Mouse (Mus musculus) embryo, embryonic 10.5 days (tissue): Measurements from ENCODE around the gene Mrps10.
"Not testable (repeated sequence)": the region's sequence is repeated elsewhere in the genome, so short reads cannot be mapped to it uniquely, and the experiment has no call there.

ENCODE experiments used
- DNase-seq: peaks from one replicate; pipeline ENCODE4 v3.0.0-alpha.2; 2015; ENCODE audit warnings: low spot score

The Mrps10 gene

DNA sequence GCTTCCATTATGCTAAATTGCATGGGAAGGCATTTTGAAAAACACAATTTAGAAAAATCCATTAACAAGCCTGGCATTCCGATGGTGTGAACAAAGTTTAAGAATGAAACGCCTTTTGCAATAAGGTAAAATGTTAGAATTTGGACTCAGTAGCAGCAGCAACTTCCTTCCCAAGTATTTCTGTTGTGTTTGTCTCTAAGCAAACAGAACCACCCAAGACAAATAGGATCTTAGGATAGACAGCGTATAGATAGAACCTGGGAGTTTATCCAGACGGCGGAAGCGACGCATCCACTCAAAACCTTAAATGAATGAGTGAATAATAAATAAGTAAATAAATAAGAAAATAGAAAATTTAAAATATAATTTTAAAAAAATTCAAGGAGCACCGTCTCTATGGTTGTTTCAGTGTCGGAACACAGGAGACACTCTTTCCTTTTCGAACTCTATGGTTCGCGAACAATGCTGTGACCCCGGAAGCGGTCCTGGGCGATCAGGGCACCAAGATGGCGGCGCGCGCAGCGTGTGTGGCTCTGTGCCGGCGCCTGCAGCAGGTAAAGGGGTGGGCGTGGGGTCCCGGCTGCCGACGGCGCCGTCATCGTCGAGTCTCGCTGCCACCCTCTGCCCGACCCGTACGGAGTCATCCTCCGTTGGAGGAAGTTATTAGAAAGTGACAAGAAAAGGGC lies at the start of gene Mrps10:
TSS of gene Mrps10 (plus strand) at position 487 of the 686 bp plus-strand sequence.
- peak; percentile 97 for DNase-seq

DNA sequence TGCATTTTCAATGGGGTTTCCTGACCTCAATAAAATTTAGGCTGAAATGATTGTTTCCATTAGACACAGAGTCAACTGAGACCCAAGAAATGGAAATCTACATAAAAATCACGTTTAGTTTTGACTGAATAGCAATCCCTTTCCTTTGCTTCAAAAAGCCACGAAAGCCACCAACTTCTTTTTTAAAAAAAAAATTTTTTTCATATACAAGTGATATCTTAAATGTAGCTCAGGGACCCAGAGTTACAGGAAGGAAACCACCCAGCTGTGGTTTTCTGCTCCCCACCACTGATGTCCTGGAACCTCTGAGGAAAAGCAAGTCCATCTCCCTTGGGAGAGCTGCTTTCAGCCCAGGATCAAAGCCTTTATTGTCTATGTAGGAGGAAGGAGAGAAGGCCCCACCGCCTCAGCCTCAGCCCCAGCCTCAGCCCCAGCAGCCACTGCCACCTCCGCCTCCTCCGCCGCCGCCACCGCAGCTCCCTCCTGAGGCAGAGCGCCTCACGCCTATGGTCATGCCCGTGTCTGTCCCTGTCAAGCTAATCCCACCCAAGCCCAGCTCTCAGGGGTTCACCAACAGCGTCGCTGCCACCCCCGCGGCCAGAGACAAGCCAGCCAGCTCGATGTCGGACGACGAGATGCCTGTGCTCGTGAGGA lies 49.6 kb upstream of the Mrps10 start:
- no peak for DNase-seq

DNA sequence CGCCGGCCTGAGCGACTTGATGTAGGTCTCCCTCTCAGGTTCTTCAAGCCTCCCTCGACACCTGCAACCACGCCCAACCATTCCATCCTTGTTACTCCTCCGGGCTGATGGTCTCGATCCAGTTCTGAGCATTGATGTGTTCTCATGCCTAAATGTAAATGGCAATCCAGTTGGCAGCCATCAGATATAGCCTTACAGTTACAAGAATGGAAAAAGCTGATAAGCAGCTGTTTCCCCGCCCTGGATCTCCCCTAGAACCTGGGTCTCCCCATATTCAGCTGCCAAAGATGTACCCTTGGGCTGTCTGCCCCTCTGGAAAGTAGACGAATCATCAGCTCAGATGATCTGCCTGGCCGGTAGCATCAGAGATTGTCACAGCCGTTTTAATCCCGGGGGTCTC lies 48.9 kb upstream of the Mrps10 start:
- DNase-seq, result no peak

DNA sequence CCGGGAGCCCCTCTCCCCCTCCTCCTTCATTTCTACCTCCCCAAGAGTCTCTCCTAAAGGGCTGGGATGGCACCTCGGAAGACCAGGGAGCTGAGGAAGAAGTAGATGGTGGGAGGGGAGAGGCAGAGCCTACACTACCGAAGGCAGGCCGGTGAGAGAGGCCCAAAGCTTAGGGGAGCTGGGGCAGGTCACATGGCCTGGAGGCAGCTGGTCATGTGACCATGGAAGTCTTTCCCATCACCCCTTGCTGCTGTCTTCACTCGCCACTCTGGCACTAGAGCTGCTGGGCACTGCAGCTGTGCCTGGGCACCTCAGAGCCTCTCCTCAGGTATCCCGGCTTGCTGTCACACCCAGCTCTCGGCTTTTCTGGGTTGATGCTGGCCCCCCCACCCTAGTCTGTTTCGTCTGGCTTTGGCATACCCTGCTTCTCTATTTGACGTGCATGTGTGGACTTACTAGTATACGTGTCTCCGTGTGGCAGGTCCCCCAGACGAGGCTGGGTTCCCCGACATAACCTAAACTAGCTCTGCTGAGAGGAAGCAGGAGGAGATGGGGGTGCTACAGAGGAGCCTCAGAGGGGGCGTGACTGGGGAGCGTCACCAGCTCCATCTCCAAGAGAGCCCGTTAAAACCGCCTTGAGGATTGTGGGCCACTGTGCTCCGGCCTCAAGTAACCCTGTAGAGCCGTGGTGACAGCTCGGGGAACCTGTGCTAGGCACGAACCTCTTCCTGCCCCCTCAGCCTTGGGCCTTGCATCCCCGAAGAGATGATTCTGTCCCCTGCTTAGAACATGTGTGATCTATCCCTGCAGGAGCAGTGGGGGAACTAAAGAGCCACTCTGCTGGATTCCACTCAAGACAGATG lies 46.3 kb upstream of the Mrps10 start:
- DNase-seq, result no peak

DNA sequence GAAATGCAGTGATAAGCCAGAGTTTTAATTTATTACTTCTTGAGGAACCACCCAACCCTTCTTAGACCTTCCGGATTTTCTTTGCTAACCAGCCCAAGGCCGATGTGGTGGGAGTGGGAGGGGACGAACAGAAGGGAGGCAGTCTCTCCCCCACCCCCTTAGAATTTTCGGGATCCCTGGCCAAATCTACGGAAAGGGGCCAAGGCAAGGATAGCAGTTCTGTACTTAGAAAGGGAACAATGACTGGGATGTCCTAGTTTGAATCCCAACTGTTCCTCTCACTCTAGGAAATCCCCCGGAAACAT lies 45.7 kb upstream of the Mrps10 start:
- DNase-seq, result no peak

DNA sequence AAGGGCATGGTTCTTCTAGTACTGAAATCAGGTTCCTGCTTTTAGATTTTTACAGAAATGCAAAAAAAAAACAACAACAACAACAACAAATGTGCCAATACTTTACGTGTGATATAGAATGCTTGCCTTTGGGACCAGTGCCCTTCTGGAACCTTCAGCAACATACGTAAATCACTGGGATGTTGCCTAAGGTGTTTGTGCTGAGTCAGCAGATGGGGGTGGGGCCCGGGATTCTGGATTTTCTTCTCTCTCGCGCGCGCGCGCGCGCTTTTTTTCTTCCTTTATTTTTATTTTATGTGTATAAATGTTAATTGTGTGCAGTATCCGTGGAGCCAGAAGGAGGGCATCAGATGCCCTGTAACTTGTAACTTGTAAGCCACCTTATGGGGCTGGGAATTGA lies 41.1 kb upstream of the Mrps10 start:
- DNase-seq, result no peak

DNA sequence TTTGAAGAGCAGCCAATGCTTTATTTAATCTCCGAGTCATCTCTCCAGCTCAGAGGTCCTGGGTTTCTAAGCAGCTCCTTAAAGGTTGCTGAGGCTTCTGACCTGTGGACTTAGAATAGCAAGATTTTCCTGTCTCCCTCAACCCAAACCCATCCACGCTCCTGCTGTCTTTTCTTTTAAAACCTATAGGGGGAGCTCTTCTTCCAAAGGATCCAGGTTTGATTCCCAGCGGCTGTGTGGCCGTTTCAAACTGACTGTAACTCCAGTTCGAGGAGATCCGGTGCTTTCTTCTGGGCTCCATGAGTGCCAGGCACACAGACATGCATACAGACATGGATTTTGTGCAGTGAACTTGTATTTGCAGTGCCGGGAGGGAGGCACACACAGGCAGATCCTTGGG lies 40.7 kb upstream of the Mrps10 start:
- peak; percentile 44 for DNase-seq

DNA sequence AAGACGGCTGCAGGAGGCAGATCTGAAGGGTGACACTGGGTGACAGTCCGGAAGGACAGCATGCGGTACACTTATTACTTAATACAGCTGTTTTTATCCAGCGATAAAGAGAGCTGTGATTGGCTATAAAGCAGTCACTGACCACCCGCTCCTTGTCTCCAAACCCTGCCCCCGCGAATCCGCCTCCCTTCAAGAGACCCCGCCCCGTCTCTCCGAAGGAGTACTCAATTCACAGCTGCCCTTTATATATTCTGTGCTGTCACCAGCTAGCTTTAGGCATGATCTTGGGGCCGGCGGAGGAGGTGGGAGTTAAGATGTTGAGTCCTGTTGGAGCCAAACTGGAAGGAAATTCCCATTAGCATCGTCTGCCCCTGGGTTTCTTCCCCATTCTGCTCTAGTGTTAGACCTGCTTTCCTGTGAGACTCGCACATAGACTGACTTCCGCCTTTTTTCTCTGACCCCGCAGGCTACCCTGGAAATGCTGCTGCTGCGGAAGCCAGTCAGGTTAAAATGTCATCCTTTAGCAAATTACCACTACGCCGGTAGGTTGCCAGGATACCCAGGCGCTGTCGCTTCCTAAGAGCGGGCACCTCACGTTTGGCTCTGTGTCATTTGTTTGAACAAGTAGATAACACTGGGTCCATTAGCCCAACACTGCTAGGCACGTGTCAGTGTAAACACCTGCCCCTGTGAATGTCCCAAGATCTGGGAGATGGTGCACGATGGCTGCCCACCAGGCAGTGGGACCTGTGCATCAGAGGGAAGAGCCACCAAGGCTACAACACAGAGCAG lies 39.9 kb upstream of the Mrps10 start:
- no peak for DNase-seq

DNA sequence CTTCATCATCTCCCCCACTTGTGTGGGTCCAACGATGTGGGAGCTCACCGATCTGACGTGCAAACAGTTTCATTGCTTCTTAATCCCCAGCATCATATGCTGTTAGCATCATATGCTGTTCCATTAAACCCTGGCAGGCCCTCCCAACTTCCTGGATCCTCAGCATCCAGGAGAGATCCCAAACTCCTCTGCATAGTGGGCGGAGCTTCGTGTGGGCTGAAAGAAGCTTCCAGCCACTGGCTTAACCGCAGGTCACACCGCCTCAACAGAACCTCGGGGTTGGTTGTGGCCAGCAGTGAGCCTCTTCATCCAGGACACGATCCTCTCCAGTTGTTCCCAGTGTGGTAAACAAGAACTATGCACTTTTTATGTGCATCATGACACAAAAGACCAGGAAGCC lies 38.1 kb upstream of the Mrps10 start:
- no peak for DNase-seq

DNA sequence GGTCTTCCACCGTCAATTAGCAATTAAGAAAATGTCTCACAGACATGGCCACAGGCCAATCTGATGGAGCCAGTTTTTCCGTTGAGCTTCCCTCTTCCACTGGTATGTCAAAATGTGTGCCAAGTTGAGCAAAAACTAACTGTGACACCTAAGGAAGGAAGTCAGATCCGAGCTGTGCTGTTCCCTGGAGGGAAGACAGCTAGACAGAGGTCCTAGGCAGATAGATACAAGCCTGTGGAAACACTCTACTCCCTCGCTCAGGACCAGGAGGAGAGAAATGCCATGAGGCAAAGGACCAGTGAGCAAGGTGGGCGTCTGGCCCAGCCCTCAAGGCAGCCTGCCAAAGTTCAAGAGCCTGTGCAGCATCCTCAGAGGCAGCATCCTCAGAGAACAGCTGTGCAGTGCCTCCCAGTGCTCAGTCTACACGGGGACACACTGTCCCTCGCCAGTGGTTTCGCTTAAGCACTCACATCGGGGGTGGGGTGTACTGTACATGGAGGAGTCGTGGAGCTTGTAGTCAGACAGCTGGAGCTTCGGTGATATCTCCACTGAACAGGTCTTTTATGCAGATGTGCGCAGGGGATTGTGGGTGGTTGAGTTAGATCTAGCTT lies 36.6 kb upstream of the Mrps10 start:
- no peak for DNase-seq

DNA sequence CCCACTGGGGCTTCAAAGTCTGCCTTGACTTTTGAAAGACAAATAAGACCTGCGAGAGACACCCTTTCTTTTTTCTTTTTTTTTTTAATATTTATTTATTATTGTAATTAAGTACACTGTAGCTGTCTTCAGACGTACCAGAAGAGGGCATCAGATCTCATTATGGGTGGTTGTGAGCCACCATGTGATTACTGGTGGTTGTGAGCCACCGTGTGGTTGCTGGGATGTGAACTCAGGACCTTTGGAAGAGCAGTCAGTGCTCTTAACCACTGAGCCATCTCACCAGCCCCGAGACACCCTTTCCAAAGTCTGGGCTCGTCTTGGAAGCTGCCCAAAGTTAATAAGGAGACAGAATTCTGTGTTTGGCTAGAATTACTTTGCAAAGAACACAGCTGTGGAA lies 36.0 kb upstream of the Mrps10 start:
- not testable (repeated sequence) for DNase-seq

DNA sequence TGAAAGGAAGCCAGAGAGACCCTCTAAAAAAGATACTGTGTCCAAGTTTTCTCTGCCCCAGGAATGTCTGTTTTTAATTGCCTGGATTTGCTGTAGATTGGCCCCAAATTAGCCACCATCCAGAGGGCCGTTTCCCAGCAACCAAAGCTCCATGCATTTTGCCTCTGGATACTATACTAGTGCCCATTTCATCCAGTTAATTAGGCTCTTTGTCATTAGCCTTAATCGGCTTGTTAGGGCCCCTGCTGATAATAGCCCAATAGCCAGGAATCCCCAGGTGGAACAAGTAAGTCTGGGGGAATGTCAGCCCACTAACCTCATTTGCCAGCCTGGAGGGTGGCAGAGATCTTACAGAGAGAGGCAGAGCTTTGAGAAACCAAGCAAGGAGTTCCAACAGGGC lies 35.3 kb upstream of the Mrps10 start:
- peak; percentile 46 for DNase-seq

DNA sequence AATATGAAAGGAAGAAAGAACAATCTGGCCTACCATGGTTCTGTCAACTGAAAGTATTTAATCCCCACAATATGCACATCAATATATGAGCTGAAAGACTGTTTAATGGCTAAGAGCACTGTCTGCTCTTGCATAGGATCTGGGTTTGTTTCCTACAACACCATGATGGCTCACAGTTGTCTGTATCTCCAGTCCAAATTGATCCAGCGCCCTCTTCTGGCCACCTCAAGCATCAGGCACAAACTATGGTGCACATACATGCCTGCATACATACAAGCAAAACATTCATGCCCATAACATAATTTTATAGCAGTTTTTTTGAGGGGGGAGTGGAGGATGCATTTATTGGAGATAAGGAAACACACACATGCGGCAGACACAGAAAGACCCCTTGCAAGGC lies 25.6 kb upstream of the Mrps10 start:
- no peak for DNase-seq

DNA sequence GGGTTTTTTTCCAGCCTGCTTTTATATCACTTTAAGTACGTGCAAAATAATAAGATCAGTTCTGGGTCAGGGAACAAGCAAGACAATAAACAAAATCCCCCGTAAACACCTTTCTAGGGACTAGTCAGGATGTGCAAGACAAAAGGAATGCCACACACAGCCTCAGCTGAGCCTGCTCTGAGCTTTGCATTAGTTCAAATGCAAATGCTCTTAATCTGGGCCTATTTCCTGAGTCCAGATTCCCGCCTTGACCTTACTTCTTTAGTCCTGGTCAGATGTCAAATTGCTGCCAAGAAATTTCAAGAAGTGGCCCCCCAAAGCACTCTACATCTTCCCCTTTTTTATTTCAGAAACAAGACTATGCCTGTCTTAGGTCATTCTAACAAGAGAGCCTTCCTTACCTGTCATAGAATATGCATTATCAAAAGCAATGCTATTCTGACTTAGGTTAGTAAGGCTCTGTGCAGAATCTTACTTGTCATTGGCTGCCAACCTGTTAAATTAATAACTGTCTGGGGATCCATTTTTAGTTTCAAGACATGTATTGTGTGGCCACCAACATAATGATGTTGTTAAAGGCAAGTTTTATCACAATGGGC lies 18.9 kb upstream of the Mrps10 start:
- no peak for DNase-seq

DNA sequence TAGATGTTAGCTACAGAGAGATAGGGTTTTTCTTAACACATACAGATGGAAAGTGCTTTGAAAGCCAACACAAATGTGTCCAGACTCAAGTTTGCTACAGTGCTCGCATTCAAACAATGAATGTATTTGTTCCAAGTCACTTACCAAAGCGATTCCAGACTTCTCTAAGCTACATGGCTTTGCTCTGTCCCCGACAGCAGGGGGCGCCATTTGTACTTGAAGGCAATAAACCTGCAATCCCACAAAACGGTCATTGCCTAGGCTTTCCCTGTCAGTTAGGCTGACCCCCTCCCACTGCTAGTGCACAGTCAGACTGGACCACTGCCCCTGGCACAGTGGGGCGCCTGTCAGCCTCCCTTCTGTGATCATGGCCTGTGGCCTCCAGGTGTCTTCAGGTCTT lies 8.7 kb upstream of the Mrps10 start:
- peak; percentile 49 for DNase-seq

DNA sequence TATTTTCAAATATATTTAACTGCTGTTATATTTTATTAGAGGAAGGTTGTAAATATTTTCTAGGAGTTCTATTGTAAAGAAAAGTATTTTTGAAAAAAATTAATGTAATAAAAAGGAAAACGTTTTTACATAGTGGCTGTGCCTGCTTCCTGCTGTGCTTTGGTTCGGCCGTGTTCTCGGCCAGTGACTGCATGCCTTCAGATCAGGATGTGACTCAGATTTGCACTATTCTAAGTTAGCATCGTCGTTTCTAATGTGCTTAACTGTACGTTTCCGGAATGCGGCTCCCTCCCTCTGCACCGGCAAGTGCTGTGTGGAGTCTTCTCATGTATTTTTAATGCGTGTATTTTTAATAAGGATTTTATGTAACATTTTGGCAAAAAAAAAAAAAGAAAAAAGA lies 7.3 kb upstream of the Mrps10 start:
- no peak for DNase-seq

DNA sequence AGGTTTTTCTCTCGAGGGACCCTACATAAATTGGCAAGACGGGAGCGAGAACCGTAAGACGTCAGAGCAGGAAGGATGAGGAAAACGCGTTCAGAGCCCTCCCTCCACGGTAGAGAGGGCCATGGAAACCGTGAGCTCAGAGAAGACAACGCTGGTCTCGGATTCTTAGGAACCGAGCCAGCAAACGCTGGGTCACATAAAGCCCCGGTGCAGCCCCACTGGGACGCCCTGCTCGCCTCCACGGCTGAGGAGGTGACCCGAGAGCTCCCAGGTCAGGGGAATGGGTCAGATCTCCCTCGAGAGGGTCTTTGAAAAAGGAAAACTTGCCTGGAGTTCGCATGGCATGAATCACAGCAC lies 378 bp downstream of the Mrps10 start:
- DNase-seq, result no peak

DNA sequence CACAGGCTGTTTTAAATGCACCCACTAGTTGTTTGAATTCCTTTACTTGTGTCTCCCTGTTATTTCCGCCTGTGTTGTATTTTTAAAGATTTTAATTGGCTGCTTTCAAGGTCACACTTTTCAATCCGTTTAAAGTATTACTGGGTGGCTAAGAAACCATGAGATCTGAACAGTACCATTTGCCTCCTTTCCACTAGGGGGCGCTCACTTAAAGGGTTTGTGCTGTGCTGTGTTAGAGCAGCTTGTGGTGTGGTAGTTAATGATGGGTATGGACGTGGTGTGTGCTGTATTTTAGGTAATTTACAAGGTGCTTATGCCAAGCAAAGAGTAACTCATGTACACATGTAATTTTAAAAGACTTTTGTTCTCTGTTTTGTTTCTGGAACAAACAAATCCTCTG lies 2.8 kb downstream of the Mrps10 start:
- peak; percentile 87 for DNase-seq

DNA sequence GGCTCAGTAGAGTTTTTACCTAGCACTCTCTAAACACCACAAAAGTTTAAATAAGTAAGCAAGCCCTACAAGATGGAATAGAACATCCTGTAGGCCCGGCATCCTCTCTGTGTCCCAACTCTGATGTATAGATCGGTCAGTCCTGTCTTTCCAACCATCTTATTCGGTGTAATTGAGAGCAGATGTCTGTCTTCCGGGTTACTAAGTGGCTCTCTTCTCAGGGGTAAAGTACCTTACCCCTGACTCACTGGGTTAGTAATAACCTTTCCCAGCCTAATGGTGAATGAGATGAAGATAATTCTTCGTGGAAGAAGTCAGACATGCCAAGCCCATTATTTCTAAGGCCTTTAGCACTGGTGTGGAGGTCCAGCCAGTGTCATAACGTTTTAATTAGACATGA lies 5.3 kb downstream of the Mrps10 start:
- DNase-seq, result no peak

DNA sequence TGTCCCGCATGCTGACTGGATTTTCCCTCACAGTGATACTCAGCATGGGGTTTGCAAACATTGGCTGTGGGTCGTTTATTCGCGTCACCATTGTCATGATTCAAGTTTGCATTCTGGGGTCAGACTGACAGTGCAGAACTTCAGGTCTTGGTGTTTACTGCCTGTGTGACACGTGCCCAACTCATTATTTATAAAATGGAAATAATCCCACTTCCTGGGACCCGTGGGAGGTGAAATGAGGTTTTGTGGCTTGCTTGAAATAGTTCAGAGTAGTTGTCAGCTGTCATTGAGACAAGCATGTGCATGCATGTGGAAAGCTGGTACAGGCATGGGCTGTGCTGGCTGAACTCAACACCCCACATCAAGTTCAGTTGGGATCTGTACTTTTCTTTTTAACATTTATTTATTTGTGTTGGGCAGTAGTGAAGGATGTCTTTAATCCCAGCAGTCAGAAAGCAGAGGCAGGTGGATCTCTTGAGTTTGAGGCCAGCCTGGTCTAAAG lies 8.1 kb downstream of the Mrps10 start:
- DNase-seq, result no peak

DNA sequence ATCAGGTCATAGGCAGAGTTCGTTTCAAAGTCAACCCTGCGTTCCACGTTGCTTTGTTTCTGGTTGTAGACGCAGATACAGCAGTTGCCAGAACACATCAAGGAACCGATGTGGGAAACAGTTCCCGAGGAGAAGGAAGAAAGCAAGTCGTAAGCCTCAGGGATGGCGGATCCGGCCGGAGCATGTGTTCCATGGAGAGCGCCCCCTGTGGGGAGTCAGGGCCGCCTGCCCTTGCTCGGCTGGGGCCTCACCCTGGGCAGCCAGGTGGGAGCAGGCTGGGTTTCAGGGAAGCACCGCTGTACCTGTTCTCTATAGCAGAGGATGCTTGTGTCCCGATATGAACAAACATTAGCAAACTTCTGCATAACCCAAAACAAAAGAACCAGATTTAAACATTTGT lies 9.4 kb downstream of the Mrps10 start:
- no peak for DNase-seq

DNA sequence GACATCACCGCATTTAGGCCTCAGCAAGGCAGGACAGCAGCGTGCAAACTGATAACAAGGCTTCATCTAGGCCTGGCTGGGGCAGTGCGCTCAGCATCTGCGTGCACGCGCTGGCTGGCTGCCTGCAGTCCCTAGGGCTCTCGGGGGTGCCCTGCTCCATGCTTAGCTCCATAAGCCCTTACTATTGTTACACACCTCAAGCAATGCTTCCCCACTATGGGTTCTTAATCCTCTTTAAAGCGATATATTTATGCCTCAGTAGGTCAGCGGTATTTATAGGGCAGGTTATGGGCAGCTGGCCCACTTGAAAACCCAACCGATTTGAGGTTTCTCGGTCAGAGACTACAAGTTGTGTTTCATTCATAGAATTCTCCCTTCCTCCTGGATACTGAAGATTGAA lies 13.2 kb downstream of the Mrps10 start:
- no peak for DNase-seq
